Mouse (Mus musculus): ENCODE measurements around the gene Klhl36. TPM values are rescaled to one million over a fixed set of nuclear protein-coding genes. Genes with fewer than 3 reads are reported as not detected.
A peak's percentile ranks its signal among the peaks of the same experiment; 100 is the strongest.

Gene Klhl36
- polyA plus RNA-seq, 1 experiment from 2014 or later = 22.4 TPM

DNA sequence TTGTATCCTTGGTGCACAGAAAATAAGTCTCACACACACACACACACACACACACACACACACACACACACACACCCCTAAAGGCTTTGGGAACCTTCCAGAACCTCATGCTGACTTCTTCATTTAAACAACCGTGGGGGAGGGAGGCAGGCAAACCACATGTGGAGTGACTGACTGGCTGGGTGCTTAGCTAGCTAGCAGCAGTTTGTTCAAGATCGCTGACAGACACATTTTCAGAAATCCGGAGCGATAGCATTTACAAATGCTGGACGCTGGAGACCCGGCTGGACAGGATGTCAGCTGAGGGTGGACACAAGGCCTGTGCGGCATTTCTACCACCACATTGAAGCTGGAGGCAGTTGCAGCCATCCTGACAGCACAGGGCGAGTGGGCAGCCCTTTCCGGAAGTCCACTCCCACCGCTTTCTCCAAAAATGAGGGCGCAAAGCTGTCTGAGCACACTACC is 37.2 kb upstream of the Klhl36 start:
- no peaks in the 10 kb centered on the region for H3K27me3 ChIP-seq (ENCODE audit: insufficient read depth, low read length)
- peaks cover 21% of the 10 kb centered on the region for H3K36me3 ChIP-seq (ENCODE audit: insufficient read depth, low read length)
- WGBS = 60% methylated on average over 11 of the region's 11 CpGs
- no peak for ATAC-seq (ENCODE audit: low FRiP score, low TSS enrichment)
- no peak overlapping the region for H3K4me2 ChIP-seq (replicated peaks; ENCODE audit: low read depth, low read length)
- peak overlapping the region; percentile 5; the same call in 1 of the 2 replicates for H3K27ac ChIP-seq (ENCODE audit: low read length)
- 0 out of 2 replicates have a peak, but pooled peaks cover 3% of the 10 kb centered on the region for H3K9me3 ChIP-seq (ENCODE audit: low read length)
- peaks cover 57% of the 10 kb centered on the region for H3K4me1 ChIP-seq (ENCODE audit: insufficient read depth, low read length)
- peak overlapping the region; percentile 29; the same call in 1 of the 2 replicates for H3K9ac ChIP-seq (replicated peaks; ENCODE audit: low read length)
- no peak overlapping the region for H3K4me3 ChIP-seq (ENCODE audit: low read length)

DNA sequence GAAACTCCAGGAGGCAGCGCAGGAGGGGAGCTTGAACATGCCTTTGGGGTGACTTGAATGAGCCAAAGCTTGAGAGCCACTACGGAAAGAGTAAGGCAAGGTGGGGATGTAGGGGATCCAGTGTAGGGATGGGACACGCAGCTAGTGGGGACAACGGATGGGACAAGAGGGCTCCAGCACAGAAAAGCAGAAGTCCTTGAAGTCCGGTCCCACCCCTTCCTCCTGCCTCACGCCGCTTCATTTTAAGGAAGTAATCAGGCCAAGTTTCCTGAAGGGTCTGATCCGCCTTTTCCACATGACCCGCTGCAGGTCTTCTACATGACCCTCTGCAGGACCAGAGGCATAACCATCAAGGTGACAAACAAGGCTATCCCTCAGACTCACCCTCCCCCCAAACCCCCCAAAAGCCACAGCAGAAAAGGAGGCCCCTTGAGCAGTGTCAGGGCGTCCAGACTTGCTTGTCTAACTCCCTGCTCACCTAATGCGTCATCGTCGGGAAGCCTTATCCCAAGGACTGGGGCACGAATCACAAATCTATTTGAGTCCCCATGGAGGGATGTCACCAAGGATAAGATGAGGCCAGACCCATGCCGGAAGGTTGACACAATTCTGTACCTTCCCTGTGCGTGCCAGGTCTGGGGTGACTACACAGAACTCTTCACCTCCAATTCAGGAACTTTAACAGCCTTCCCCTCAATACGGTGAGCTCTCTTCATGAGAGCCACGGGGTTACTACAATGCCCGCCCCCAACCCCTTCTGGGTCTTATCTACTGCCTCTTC is 35.9 kb upstream of the Klhl36 start:
- peaks cover 70% of the 10 kb centered on the region for H3K4me1 ChIP-seq (ENCODE audit: insufficient read depth, low read length)
- peaks cover 10% of the 10 kb centered on the region for H3K36me3 ChIP-seq (ENCODE audit: insufficient read depth, low read length)
- ATAC-seq (ENCODE audit: low FRiP score, low TSS enrichment) = no peak
- H3K9ac ChIP-seq (replicated peaks; ENCODE audit: low read length) = no peak overlapping the region
- no peaks in the 10 kb centered on the region for H3K27me3 ChIP-seq (ENCODE audit: insufficient read depth, low read length)
- H3K4me2 ChIP-seq (replicated peaks; ENCODE audit: low read depth, low read length) = no peak overlapping the region
- H3K9me3 ChIP-seq (ENCODE audit: low read length) = no peaks in the 10 kb centered on the region
- H3K4me3 ChIP-seq (ENCODE audit: low read length) = no peak overlapping the region
- WGBS = 80% methylated on average over 19 of the region's 19 CpGs
- no peak overlapping the region for H3K27ac ChIP-seq (ENCODE audit: low read length)

DNA sequence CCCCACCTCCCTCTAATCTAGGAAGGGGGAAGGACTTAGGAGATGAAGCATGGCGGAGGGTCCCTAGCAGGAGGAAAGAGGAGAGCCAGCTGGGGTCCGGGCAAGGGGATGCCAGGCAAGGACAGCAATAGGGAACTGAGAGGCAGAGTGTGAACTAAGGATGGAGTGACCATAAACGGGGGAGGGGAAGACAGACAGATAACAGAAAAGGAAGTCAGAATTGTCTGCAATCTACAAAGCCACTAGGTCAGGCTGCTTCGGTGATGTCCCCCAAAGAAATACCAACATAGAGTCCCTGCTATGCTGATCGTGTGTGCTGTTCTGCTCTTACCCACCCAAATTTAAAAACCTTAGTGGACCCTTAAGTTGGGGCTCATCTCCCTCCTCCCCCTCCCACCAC is 35.1 kb upstream of the Klhl36 start:
- Histone ChIP-seq H3K27me3 (ENCODE audit: insufficient read depth, low read length) (no peaks in the 10 kb centered on the region), H3K9me3 (ENCODE audit: low read length) (no peaks in the 10 kb centered on the region), H3K4me2 (replicated peaks; ENCODE audit: low read depth, low read length) (no peak overlapping the region), H3K4me1 (ENCODE audit: insufficient read depth, low read length) (peaks cover 78% of the 10 kb centered on the region), H3K36me3 (ENCODE audit: insufficient read depth, low read length) (0 out of 2 replicates have a peak, but pooled peaks cover 3% of the 10 kb centered on the region), H3K4me3 (ENCODE audit: low read length) (no peak overlapping the region), H3K27ac (ENCODE audit: low read length) (peak overlapping the region; percentile 59; the same call in 1 of the 2 replicates), H3K9ac (replicated peaks; ENCODE audit: low read length) (no peak overlapping the region)
- 59% methylated on average over 5 of the region's 5 CpGs for WGBS
- no peak for ATAC-seq (ENCODE audit: low FRiP score, low TSS enrichment)

DNA sequence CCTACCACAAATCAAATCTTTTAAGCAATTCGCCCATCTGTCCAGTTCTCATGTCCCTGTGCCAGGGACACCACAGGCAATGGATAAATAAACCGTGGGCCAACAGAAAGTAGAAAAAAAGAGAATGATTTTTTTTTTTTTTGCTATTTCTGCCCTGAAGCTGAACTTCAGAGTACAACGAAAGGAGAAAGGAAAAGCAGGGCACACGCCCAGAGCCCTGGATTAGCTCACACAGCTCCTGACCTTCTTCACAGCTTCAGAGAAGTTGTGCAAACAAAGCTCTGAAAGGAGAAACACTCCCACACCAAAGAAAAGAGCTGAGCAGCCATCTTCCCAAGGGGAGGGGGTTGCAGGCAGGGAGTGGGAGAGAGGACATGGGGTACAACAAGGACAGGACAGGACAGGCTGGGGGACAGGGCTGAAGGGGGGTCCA is 34.3 kb upstream of the Klhl36 start:
- 35% methylated on average over 4 of the region's 4 CpGs for WGBS
- no peak for ATAC-seq (ENCODE audit: low FRiP score, low TSS enrichment)
- H3K4me3 ChIP-seq (ENCODE audit: low read length) = no peak overlapping the region
- H3K9me3 ChIP-seq (ENCODE audit: low read length) = no peaks in the 10 kb centered on the region
- H3K4me2 ChIP-seq (replicated peaks; ENCODE audit: low read depth, low read length) = no peak overlapping the region
- no peaks in the 10 kb centered on the region for H3K36me3 ChIP-seq (ENCODE audit: insufficient read depth, low read length)
- H3K27ac ChIP-seq (ENCODE audit: low read length) = peak overlapping the region; percentile 59
- no peaks in the 10 kb centered on the region for H3K27me3 ChIP-seq (ENCODE audit: insufficient read depth, low read length)
- 0 out of 2 replicates have a peak overlapping the region, but pooled peaks have one; percentile 14 for H3K9ac ChIP-seq (replicated peaks; ENCODE audit: low read length)
- H3K4me1 ChIP-seq (ENCODE audit: insufficient read depth, low read length) = peaks cover 86% of the 10 kb centered on the region

DNA sequence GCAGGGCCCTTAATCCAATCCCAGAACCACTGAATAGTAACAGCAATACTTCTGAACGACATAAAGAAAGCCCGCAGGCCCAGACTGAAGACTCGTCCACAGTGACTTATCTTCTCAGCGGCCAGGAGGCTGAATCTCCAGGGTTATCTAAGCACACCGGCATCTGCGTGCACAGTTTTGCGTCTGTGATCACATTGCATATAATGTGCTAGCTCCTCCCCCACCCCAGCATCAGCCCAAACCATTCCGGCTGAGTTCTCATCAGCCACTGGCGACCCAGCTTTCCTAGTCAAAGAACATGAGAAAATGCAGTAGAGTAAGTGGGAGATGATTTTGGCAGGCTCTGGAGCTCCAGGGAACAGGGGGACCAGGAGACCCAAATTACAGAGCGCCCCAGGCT is 33.1 kb upstream of the Klhl36 start:
- 53% methylated on average over 10 of the region's 10 CpGs for WGBS
- ATAC-seq (ENCODE audit: low FRiP score, low TSS enrichment) = no peak
- Histone ChIP-seq H3K4me2 (replicated peaks; ENCODE audit: low read depth, low read length) (no peak overlapping the region), H3K36me3 (ENCODE audit: insufficient read depth, low read length) (no peaks in the 10 kb centered on the region), H3K4me3 (ENCODE audit: low read length) (no peak overlapping the region), H3K9me3 (ENCODE audit: low read length) (no peaks in the 10 kb centered on the region), H3K9ac (replicated peaks; ENCODE audit: low read length) (no peak overlapping the region), H3K27ac (ENCODE audit: low read length) (no peak overlapping the region), H3K27me3 (ENCODE audit: insufficient read depth, low read length) (no peaks in the 10 kb centered on the region), H3K4me1 (ENCODE audit: insufficient read depth, low read length) (peaks cover 96% of the 10 kb centered on the region)

DNA sequence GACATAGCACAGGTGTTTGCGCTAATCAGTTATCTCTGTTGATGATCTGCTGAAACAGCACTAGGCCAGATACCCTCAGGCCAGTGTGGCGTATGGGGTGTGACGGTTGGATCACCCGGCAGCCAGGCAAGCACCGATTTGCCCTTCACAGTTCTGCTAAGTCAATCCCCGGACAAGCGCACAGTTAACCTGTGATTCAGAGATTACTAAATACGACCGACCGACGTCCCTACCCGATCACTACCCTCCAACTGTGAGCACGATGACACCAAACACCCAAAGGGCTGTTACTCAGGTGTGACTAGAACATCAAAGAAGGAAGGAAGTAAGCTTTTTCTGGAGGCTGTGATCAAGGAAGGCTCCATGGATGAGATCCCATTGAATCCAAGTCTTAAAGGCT is 32.6 kb upstream of the Klhl36 start:
- H3K9me3 ChIP-seq (ENCODE audit: low read length) = no peaks in the 10 kb centered on the region
- no peaks in the 10 kb centered on the region for H3K36me3 ChIP-seq (ENCODE audit: insufficient read depth, low read length)
- H3K4me3 ChIP-seq (ENCODE audit: low read length) = no peak overlapping the region
- WGBS = 52% methylated on average over 13 of the region's 13 CpGs
- H3K27me3 ChIP-seq (ENCODE audit: insufficient read depth, low read length) = no peaks in the 10 kb centered on the region
- no peak overlapping the region for H3K4me2 ChIP-seq (replicated peaks; ENCODE audit: low read depth, low read length)
- no peak for ATAC-seq (ENCODE audit: low FRiP score, low TSS enrichment)
- H3K9ac ChIP-seq (replicated peaks; ENCODE audit: low read length) = no peak overlapping the region
- no peak overlapping the region for H3K27ac ChIP-seq (ENCODE audit: low read length)
- peaks cover 93% of the 10 kb centered on the region for H3K4me1 ChIP-seq (ENCODE audit: insufficient read depth, low read length)

DNA sequence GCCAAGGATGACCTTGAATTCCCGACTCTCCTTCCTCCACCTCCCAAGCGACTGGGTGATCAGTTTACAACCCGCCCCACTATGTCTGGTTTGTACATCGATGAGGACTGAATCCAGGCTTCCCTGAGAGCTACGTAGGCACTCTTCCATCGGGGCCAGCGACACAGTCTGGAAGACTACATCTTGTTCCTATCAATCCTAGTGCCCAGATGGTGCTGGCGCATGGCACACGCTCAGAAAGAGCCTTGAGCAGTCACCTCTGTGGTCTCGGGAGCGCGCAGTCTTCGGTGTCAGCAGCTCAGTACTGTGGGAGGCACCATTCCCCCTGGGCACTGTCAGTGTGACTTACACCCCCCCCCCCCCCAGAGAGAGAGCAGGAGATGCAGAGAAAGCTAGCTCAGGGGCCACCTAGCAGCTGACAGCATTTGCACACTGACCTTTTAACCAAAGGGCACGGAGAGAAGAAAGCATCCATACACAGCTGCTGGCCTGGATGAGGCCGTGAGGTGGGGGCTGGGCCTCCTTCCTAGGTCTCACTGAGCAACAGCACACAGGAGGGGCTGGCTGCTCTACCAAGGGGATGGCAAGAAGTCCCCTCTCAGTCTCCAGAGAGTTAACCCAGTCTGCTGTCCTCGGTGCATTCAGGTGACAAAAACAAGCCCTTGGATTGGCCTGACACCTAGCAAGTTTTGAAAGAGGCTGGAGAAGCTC is 32.0 kb upstream of the Klhl36 start:
- no peaks in the 10 kb centered on the region for H3K27me3 ChIP-seq (ENCODE audit: insufficient read depth, low read length)

DNA sequence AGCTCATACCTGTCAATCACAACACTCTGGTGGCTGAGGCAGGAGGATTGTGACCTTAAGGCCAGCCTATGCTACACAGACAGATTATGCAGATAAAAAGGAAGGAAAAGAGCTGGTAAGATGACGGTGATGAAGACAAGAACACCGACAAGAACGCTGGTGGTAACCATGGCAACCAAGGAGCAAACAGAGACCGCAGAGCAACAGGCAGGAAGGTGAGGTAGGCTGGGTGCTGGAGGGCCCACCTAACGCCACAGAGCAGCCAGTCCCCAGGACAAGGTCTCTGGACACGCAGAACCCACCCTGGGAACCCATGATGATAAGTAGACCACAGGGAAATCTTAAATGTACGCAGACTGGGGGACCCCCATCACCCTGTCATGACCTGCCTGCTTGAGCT is 31.5 kb upstream of the Klhl36 start:
- Histone ChIP-seq H3K9me3 (ENCODE audit: low read length) (no peaks in the 10 kb centered on the region), H3K27ac (ENCODE audit: low read length) (0 out of 2 replicates have a peak overlapping the region, but pooled peaks have one; percentile 87), H3K4me1 (ENCODE audit: insufficient read depth, low read length) (peaks cover 85% of the 10 kb centered on the region), H3K36me3 (ENCODE audit: insufficient read depth, low read length) (no peaks in the 10 kb centered on the region), H3K4me2 (replicated peaks; ENCODE audit: low read depth, low read length) (no peak overlapping the region), H3K9ac (replicated peaks; ENCODE audit: low read length) (no peak overlapping the region), H3K27me3 (ENCODE audit: insufficient read depth, low read length) (no peaks in the 10 kb centered on the region), H3K4me3 (ENCODE audit: low read length) (no peak overlapping the region)
- ATAC-seq (ENCODE audit: low FRiP score, low TSS enrichment) = no peak
- 62% methylated on average over 7 of the region's 7 CpGs for WGBS

More for the DNA sequence above, 32.0 kb upstream of the Klhl36 start:
- no peaks in the 10 kb centered on the region for H3K36me3 ChIP-seq (ENCODE audit: insufficient read depth, low read length)
- H3K4me2 ChIP-seq (replicated peaks; ENCODE audit: low read depth, low read length) = no peak overlapping the region
- no peak overlapping the region for H3K27ac ChIP-seq (ENCODE audit: low read length)
- peaks cover 89% of the 10 kb centered on the region for H3K4me1 ChIP-seq (ENCODE audit: insufficient read depth, low read length)
- no peak overlapping the region for H3K9ac ChIP-seq (replicated peaks; ENCODE audit: low read length)
- no peak overlapping the region for H3K4me3 ChIP-seq (ENCODE audit: low read length)
- 44% methylated on average over 16 of the region's 16 CpGs for WGBS
- ATAC-seq (ENCODE audit: low FRiP score, low TSS enrichment) = no peak
- H3K9me3 ChIP-seq (ENCODE audit: low read length) = no peaks in the 10 kb centered on the region

DNA sequence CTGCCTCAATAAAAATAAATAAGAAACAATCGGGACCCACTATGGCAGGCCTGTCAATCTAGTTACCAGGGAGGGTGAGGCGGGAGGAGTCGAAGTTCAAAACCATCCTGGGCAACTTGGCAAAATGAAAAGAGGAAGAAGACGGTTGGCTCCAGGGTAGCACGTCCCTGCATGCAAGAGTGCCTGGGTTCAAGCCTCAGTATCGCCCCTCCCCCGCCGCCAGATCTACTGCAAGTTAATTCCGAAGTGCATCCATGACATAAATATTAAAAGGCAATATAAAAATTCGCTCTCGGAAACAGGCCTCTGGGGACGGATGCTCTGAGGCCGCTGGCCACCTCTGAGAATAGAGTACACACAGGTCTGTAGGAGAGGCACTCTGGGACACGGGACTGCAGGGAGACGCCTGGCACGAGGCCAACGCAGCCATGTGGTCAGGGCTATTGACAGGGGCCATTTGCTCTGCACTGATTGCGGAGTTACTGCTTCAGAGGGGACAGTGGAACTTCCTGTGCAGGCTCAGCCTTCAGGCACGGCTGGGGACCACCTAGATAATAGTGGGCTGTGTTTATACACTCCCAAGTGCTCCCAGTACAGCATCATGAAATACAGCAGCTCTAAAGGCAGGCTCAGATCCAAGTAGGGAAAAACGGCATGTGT is 30.6 kb upstream of the Klhl36 start:
- Histone ChIP-seq H3K27me3 (ENCODE audit: insufficient read depth, low read length) (no peaks in the 10 kb centered on the region), H3K36me3 (ENCODE audit: insufficient read depth, low read length) (no peaks in the 10 kb centered on the region), H3K4me2 (replicated peaks; ENCODE audit: low read depth, low read length) (peak overlapping the region; percentile 31), H3K4me1 (ENCODE audit: insufficient read depth, low read length) (peaks cover 83% of the 10 kb centered on the region), H3K4me3 (ENCODE audit: low read length) (no peak overlapping the region), H3K9ac (replicated peaks; ENCODE audit: low read length) (peak overlapping the region; percentile 56; the same call in 1 of the 2 replicates), H3K9me3 (ENCODE audit: low read length) (no peaks in the 10 kb centered on the region), H3K27ac (ENCODE audit: low read length) (peak overlapping the region; percentile 87)
- WGBS = 13% methylated on average over 20 of the region's 20 CpGs
- ATAC-seq (ENCODE audit: low FRiP score, low TSS enrichment) = peak; percentile 76
